8 mouse cellular contexts compared by ENCODE assay signal in genomic region chr7:145111252-145112131, GRCm38 (mm10).
DNase-seq lines count a peak whose midpoint lies in the region; ATAC-seq and TF ChIP-seq lines count a peak whose summit lies in the region.

No protein-coding gene starts in this region.

- 43% methylated on average over 20 of the region's 20 CpGs for WGBS in intestine, postnatal 0 days
- 59% methylated on average over 20 of the region's 20 CpGs for WGBS in limb, embryonic 10.5 days
- 66% methylated on average over 20 of the region's 20 CpGs for WGBS in midbrain, embryonic 13.5 days
- WGBS in spleen, adult 2 months: 3% methylated on average over 20 of the region's 20 CpGs

- H3K4me3 ChIP-seq in cortical plate, adult 2 months (ENCODE audit: insufficient read depth, low read length): no peak overlapping the region
- no peak overlapping the region for H3K4me3 ChIP-seq in intestine, postnatal 0 days (ENCODE audit: low read depth, low read length)
- 0 out of 2 replicates have a peak overlapping the region, but pooled peaks have one; percentile 4 for H3K4me3 ChIP-seq in limb, embryonic 10.5 days
- H3K4me3 ChIP-seq in midbrain, embryonic 13.5 days (replicated peaks): no peak overlapping the region
- peak overlapping the region; percentile 50 for H3K4me3 ChIP-seq in spleen, adult 2 months (ENCODE audit: extremely low read depth, insufficient read depth, insufficient read length)

- ATAC-seq in intestine, postnatal 0 days: peak; percentile 29
- no peak; the same call in 1 of the 2 replicates for ATAC-seq in midbrain, embryonic 13.5 days
- ATAC-seq in cerebellum, adult (ENCODE audit: insufficient number of reproducible peaks, low FRiP score, low TSS enrichment): no peak

- H3K27ac ChIP-seq in cortical plate, adult 2 months (ENCODE audit: insufficient read depth, low read length): peak overlapping the region; percentile 81
- peak overlapping the region; percentile 51 for H3K27ac ChIP-seq in intestine, postnatal 0 days (ENCODE audit: low read depth, low read length)
- peak overlapping the region; percentile 78 for H3K27ac ChIP-seq in limb, embryonic 10.5 days
- H3K27ac ChIP-seq in midbrain, embryonic 13.5 days: 0 out of 2 replicates have a peak overlapping the region, but pooled peaks have one; percentile 2
- peak overlapping the region; percentile 82 for H3K27ac ChIP-seq in spleen, adult 2 months (ENCODE audit: insufficient read depth, low read length)

- peak overlapping the region; percentile 40 for H3K4me2 ChIP-seq in intestine, postnatal 0 days (replicated peaks; ENCODE audit: low read depth)
- H3K4me2 ChIP-seq in midbrain, embryonic 13.5 days (replicated peaks): no peak overlapping the region

- H3K9ac ChIP-seq in intestine, postnatal 0 days (ENCODE audit: low read depth, low read length): no peak overlapping the region
- no peak overlapping the region for H3K9ac ChIP-seq in midbrain, embryonic 13.5 days (replicated peaks)

- no peaks in the 10 kb centered on the region for H3K27me3 ChIP-seq in intestine, postnatal 0 days (replicated peaks; ENCODE audit: control insufficient read depth, insufficient read depth, low read length)
- no peaks in the 10 kb centered on the region for H3K27me3 ChIP-seq in limb, embryonic 10.5 days (ENCODE audit: low read depth, poor library complexity, severe bottlenecking)
- H3K27me3 ChIP-seq in midbrain, embryonic 13.5 days: no peaks in the 10 kb centered on the region
- no peaks in the 10 kb centered on the region for H3K27me3 ChIP-seq in spleen, adult 2 months (ENCODE audit: control insufficient read depth, insufficient read depth, low read length)

- H3K9me3 ChIP-seq in intestine, postnatal 0 days (ENCODE audit: control insufficient read depth): no peaks in the 10 kb centered on the region
- H3K9me3 ChIP-seq in limb, embryonic 10.5 days (replicated peaks): no peaks in the 10 kb centered on the region
- H3K9me3 ChIP-seq in midbrain, embryonic 13.5 days: no peaks in the 10 kb centered on the region

- TF ChIP-seq POLR2A in cortical plate, adult 2 months (IDR thresholded peaks at IDR 0.05; ENCODE audit: extremely low read depth, insufficient read depth, low read length): no peak
- no peak for TF ChIP-seq POLR2A in spleen, adult 2 months (IDR thresholded peaks at IDR 0.05; ENCODE audit: low read depth, low read length)

- H3K36me3 ChIP-seq in intestine, postnatal 0 days (ENCODE audit: control insufficient read depth, insufficient read depth): no peaks in the 10 kb centered on the region
- H3K36me3 ChIP-seq in limb, embryonic 10.5 days: no peaks in the 10 kb centered on the region
- H3K36me3 ChIP-seq in midbrain, embryonic 13.5 days: no peaks in the 10 kb centered on the region
- no peaks in the 10 kb centered on the region for H3K36me3 ChIP-seq in spleen, adult 2 months (ENCODE audit: control insufficient read depth, insufficient read depth, low read length)

- peaks cover 3% of the 10 kb centered on the region; the same call in 1 of the 2 replicates for H3K4me1 ChIP-seq in cortical plate, adult 2 months (ENCODE audit: control insufficient read depth, insufficient read depth, low read length)
- no peaks in the 10 kb centered on the region for H3K4me1 ChIP-seq in intestine, postnatal 0 days (replicated peaks; ENCODE audit: control insufficient read depth, insufficient read depth, low read length)
- H3K4me1 ChIP-seq in limb, embryonic 10.5 days: peaks cover 50% of the 10 kb centered on the region
- H3K4me1 ChIP-seq in midbrain, embryonic 13.5 days (replicated peaks): 0 out of 2 replicates have a peak, but pooled peaks cover 5% of the 10 kb centered on the region
- peaks cover 30% of the 10 kb centered on the region for H3K4me1 ChIP-seq in spleen, adult 2 months (ENCODE audit: control insufficient read depth, insufficient read depth, insufficient read length)

- peak; percentile 82 for DNase-seq in NIH3T3 (ENCODE audit: low read depth)
- DNase-seq in heart, adult 18-20 months: peak; percentile 89 to 92
- DNase-seq in limb, embryonic 10.5 days (ENCODE audit: low spot score): no peak
- peak in 1 of 2 experiments; percentile 68 for DNase-seq in spleen, adult 2 months (ENCODE audit: low read depth in 1 of 2, low spot score in 2 of 2)

- no peak for TF ChIP-seq CTCF in cortical plate, adult 2 months (IDR thresholded peaks at IDR 0.05; ENCODE audit: extremely low read depth, insufficient read depth, low read length)
- no peak for TF ChIP-seq CTCF in intestine, postnatal 0 days (IDR thresholded peaks at IDR 0.05; ENCODE audit: low read depth)
- TF ChIP-seq CTCF in spleen, adult 2 months (IDR thresholded peaks at IDR 0.05; ENCODE audit: extremely low read depth, insufficient read depth, insufficient read length, insufficient replicate concordance): no peak

Comparison
In these comparisons a context has a peak if more than half of its experiments do, and no peak if none do; other contexts are left out.
1. H3K27ac ChIP-seq: peak in every context shown above with its lines; median percentile 82 in spleen, adult 2 months; 81 in cortical plate, adult 2 months; 78 in limb, embryonic 10.5 days; 51 in intestine, postnatal 0 days; 2 in midbrain, embryonic 13.5 days.
2. H3K4me3 ChIP-seq: peak in limb, embryonic 10.5 days (single experiment) and spleen, adult 2 months (single experiment); none in cortical plate, adult 2 months (single experiment), intestine, postnatal 0 days (single experiment) and midbrain, embryonic 13.5 days (single experiment).